Mouse (Mus musculus): ENCODE results near the gene Wipi2.

Wipi2 gene

DNA sequence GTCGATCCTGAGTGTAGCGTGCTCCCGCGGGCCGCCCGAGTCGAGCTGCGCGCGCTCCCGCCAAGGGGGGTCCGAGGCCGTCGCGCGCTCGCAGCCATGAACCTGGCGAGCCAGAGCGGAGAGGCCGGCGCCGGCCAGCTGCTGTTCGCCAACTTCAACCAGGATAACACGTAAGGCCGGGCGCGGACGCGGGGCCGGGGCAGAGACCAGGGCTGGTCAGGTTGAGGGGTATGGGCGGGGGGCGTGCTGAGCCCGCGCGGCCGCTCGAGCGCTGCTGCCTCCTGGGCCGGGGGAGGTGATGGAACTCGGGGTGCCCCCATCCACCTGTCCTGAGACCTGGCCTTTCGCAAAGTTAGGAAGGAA is 2.1 kb downstream of the Wipi2 start:
- no peak for DNase-seq (ENCODE audit: low read depth in 1 of 2, low spot score in 2 of 2)

- DNase-seq (ENCODE audit: low read depth in 1 of 2, low spot score in 2 of 2) = no peak
Measured at GRCm38 (mm10) chr5:142630224-142630623, 2.7 kb downstream of the Wipi2 start.

GRCm38 (mm10) chr5:142637823-142638222 is 10.3 kb downstream of the Wipi2 start:
- DNase-seq (ENCODE audit: low read depth in 1 of 2, low spot score in 2 of 2) = no peak

DNA sequence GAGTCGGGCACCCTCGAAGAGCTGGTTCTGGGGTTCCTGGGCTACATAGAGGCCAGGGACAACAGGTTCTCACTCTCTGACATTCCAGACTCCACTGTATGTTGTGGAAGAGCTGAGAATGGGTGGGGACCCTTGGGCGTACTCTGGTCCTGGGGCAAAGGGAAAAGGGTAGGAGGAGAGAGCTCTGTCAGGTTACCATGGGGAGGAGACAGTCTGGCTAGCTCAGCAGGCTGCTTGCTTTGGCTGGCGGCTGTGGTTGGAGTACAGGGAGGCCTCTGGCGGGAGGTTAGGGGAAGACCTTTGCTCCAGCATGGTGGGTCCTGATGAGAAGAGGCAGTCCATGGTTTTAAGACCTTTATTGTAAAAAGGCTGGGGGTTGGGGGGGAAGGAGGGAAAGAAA is 12.6 kb downstream of the Wipi2 start:
- DNase-seq (ENCODE audit: low read depth in 1 of 2, low spot score in 2 of 2) = no peak

GRCm38 (mm10) chr5:142641331-142642051 is 14.0 kb downstream of the Wipi2 start:
- no peak for DNase-seq (ENCODE audit: low read depth in 1 of 2, low spot score in 2 of 2)

DNA sequence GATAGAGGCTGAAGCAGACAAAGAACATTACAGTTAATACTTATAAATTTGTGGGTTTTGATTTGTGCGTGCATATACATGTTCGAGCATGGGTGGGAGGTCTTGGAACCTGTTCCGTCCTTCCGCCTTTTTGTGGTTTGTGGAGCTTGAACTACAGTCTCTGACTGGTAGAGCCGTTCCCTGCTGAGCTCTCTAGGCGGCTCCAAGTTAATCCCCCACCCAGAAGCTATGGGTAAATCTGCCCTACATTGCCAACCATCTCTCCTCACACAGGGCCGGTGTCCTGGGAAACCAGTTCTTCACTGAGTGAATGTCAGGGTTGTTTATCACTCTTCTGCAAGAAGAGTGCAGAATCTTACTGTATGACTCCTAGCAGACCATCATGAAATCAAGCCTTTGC is 20.7 kb downstream of the Wipi2 start:
- DNase-seq (ENCODE audit: low read depth in 1 of 2, low spot score in 2 of 2) = no peak

DNA sequence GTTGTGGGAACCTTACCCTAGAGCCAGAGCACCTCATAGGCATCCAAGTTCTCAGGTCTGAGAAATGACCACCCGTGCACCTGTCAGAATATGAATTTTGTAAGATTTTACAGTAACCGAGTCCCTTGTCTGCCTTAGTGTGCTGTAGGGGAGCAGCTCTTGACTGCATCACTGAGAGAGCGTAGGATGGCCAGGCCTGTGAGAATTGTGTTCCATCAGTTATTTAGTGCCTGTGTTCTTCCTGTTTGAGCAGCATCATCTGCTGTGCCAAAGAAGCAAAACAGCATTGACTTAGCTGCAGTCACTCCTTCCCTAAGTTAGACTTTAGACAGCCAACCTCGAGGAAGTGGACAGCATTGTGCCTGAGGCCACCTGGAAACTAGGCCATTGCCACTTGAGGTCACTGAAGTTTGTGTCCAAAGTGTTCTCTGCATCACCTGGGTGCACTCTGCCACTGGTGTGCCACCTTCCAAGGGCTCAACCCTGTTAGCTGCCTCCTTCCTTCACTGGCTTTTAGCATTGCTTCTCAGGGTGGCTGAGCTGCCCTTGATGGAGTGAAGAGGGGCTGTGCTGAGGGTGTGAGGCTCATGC is 22.1 kb downstream of the Wipi2 start:
- DNase-seq (ENCODE audit: low read depth in 1 of 2, low spot score in 2 of 2) = no peak

- DNase-seq (ENCODE audit: low read depth in 1 of 2, low spot score in 2 of 2) = no peak
Measured at GRCm38 (mm10) chr5:142650390-142650789, 22.9 kb downstream of the Wipi2 start.

DNA sequence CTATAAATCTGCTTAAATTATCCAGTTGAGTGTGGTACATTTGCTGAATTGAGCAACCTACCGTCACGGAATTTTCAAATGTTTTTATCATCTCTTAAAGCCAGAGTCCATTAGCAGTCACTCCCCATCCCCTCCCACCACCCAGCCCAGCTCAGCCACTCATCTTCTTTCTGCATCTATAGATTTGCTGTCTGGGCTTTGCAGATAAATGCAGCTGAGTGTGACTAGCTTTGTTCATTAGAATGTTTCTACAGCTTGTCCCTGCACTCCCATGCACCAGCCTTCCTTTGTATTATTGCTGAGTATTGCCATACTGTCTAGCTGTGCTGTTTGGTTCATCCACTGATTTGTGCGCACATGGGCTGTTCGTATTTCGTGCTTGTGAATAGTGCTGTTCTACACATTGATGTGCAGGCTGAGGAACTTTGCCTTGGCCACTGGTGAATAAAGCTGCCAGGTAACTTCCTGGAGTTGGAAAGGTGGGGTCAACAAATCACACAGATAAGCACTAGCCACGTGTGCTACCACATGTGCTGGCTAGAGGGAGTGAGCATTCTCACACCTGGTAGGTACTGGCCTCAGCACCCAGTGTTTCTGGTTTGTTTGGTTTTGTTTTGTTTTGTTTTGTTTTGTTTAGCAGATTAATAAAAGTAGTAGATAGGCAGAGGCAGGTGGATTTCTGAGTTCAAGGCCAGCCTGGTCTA is 23.4 kb downstream of the Wipi2 start:
- DNase-seq (ENCODE audit: low read depth in 1 of 2, low spot score in 2 of 2) = no peak

DNA sequence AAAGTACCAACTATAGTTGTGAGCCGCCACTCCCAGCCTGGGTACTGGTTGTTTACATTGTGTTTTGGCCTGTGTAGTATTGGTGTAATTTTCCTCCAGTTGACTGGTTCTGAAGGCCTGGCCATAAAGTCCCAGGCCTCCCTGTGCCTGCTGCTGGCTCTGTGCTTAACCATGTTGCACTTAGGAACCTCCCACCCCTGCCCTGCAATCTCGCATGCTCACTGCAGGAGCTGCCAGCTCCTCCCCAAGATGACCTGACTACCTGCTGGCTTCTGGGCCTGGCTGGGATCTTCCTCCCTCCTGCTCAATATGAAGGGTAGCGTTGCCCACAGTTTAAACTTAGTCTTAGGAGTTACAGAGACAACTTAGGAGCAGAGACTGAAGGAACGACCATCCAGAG is 24.8 kb downstream of the Wipi2 start:
- no peak for DNase-seq (ENCODE audit: low read depth in 1 of 2, low spot score in 2 of 2)

DNA sequence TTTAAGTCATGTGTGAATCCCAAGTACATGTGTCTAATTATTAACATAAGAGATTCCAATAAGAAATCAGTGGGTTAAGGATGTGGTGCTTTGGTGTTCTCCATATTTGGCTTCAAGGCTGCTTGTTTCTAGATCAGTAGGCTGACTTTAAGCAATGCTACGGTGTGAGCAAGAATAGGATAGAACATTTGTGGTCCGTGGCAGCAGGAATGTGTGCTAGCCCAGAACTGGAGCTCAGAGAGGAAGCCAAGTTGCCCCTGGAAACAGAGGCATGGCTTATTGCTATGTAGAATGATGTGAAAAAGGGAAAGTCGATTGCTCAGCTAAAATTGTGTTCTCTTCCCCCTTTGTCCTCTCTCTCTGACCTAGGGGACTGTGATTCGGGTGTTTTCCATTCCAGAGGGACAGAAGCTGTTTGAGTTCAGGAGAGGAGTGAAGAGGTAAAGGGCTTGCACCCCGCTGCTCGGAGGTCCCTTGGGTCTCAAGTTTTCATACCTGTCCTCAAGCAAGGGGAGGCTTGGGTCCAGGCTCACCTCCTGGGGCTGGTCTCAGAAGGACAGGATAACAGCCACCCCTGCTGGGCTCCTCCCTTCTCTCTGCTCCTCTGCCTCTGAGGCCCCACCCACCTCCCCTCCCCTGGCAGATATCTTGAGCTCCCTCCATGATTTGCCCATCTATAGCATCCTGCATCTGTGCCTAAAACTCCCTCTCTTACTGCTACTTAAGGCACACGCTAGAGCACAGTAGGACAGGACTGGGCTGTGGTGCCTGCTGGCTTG is 33.3 kb downstream of the Wipi2 start:
- DNase-seq (ENCODE audit: low read depth in 1 of 2, low spot score in 2 of 2) = no peak

GRCm38 (mm10) chr5:142667921-142668320 is 40.4 kb downstream of the Wipi2 start:
- DNase-seq (ENCODE audit: low read depth in 1 of 2, low spot score in 2 of 2) = no peak

DNA sequence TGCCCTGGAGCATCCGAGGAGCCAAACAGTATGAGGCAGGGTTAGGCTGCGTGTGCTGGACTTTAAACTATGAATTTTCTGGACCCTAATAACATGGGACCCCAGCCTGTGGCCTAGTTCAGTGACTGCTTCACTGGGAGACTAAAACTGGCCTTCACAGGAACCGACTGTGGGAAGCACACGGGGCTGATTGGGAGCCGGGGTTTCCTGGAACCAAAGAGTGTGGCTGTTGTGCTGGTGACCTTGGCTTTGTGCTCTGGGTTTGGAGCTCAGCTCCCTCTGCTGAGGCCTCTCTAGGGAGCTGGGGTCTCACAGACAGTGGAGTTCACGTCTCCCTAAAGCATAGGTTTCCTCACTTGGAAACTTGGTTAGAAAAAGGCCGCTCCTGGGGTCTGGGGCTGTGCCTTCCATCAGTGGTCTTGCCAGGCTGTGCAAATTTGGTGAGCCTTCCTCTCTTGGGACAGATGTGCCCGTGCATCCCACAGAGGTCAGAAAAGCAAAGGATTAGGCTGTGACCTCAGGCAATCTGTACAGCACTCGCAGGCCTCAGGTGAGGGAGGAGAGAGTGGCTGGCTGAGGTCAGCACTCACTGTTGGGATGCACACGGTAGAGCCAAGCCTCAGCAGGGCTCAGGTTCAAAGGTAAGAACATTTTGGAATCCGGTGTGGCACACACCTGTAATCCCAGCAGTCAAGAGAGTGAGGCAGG is 41.2 kb downstream of the Wipi2 start:
- DNase-seq (ENCODE audit: low read depth in 1 of 2, low spot score in 2 of 2) = no peak

DNA sequence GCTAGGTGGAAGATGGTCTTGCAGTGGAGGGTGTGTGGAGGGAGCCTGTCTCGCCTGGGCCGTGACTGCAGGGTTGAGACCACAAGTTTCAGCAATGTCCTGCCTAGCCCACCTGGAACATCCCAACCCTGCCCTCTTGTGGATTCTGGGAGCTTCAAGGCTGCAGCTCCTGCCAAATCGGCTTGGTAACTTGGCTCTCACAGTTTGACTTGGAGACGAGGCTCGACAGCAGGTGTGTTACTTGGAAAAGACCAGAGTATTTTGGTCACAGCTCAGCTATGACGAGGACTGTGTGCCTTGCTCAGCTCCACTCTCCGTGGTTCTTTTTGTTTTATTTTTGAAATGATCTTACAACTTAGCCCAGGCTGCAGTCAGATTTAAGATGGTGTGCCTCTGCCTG is 42.2 kb downstream of the Wipi2 start:
- DNase-seq (ENCODE audit: low read depth in 1 of 2, low spot score in 2 of 2) = no peak

- no peak for DNase-seq (ENCODE audit: low read depth in 1 of 2, low spot score in 2 of 2)
Measured at GRCm38 (mm10) chr5:142673082-142673481, 45.6 kb downstream of the Wipi2 start.

GRCm38 (mm10) chr5:142678141-142678571 is 50.7 kb downstream of the Wipi2 start:
- no peak for DNase-seq (ENCODE audit: low read depth in 1 of 2, low spot score in 2 of 2)

DNA sequence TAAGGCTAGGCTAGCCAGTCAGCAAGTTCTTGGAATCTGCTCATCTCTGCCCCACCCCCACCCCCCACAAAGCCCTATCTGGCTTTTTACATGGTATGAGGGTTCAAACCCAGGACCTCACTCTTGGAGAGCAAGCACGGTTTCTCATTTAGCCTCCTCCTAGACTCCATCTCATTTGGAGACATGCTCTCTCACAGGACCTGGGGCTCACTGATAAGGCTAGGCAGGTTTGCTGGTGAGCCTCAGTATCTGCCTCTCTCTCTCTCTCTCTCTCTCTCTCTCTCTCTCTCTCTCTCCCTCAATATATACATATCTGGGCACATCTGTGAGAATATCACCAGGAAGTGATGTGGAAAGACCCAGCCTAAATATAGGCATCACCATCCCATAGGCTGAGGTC is 51.6 kb downstream of the Wipi2 start:
- DNase-seq (ENCODE audit: low read depth in 1 of 2, low spot score in 2 of 2) = no peak

DNA sequence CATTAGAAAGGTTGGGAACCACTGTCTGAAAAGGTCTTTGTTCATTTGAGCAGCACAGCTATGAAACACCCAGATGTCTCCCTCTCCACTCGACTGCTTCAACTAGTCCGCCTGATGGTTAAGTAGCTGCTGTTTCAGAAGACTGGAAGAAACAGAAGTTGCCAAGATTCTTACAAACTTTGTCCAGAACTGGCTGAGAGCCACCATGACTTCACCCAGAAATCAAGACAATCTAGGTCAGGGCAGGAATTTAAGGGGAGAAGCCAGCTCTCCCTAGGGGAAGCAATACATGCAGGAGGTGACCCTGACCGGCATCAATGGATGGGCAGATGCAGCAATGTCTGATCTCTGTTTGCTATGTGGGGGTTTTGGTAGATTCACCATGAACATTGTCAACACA is 54.4 kb downstream of the Wipi2 start:
- no peak for DNase-seq (ENCODE audit: low read depth in 1 of 2, low spot score in 2 of 2)

DNA sequence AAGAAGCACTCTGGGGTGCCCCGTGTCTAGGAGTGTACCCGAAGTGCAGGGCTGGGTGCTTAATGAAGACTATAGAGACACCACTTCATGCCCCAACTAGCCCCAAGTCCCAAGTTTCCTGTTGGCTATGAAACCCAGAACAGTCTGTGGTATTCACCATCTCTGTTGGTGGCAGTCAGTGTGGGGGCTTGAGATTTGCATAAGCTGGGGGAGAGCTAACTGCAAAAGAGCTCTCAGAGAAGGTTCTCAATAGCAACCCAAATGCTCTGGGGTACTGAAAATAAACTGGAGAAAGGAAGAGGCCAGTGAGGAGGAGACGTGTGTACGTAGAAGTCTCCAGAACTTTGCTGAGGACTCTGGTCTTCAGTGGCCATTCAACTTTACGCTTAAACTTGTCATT is 55.0 kb downstream of the Wipi2 start:
- DNase-seq (ENCODE audit: low read depth in 1 of 2, low spot score in 2 of 2) = no peak

DNA sequence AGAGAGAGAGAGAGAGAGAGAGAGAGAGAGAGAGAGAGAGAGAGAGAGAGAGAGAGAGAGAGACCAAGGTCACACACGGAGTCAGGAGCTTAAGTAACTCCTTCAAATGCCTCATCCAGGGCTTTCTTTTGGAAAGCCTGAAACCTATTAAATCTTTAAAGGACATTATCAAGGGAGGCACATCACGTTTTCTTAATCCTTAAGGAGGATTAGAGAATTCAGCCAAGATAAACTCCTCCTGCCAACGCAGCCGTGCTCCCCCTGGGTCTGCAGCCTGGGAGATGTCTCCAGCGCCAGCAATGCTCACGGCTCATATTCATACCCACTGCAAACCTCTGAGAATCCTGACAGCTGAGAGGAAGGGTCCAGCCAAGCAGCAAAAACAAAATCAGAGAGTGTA is 61.4 kb downstream of the Wipi2 start:
- DNase-seq (ENCODE audit: low read depth in 1 of 2, low spot score in 2 of 2) = no peak

- no peak for DNase-seq (ENCODE audit: low read depth in 1 of 2, low spot score in 2 of 2)
Measured at GRCm38 (mm10) chr5:142690343-142690742, 62.8 kb downstream of the Wipi2 start.
